Mouse (Mus musculus) neural tube, embryonic 10.5 days (tissue): ENCODE results near the gene Hoxd3.

Experiments used
- DNase-seq: peaks from one replicate; pipeline ENCODE4 v3.0.0-alpha.2; 2017; ENCODE audit warnings: low spot score; ENCODE audit errors: extremely low spot score

The Hoxd3 gene

DNA sequence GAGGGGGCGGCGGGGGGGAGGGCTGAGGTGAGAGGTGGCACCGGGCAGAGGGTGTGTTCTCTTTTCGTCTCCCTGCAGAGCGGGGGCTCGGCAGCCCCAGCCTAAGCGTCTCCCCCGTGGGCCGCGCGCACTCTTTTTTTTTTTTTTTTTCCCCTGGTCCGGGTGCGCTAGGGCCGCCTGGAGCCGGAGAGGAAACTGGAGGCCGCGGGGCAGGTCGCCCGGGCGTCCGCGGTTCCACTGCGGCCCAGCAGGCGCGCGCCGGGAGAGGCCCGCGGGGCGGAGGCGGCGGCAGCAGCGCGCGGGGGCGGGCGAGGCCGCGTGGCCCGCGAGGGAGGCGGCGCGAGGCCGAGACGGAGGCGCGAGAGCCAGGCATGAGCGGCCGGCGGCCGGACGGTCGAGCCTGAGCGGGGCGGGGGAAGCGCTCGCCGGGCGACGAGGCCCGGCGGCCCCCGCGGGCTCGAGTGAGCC is 6.7 kb upstream of the Hoxd3 start:
- peak; percentile 76 for DNase-seq

DNA sequence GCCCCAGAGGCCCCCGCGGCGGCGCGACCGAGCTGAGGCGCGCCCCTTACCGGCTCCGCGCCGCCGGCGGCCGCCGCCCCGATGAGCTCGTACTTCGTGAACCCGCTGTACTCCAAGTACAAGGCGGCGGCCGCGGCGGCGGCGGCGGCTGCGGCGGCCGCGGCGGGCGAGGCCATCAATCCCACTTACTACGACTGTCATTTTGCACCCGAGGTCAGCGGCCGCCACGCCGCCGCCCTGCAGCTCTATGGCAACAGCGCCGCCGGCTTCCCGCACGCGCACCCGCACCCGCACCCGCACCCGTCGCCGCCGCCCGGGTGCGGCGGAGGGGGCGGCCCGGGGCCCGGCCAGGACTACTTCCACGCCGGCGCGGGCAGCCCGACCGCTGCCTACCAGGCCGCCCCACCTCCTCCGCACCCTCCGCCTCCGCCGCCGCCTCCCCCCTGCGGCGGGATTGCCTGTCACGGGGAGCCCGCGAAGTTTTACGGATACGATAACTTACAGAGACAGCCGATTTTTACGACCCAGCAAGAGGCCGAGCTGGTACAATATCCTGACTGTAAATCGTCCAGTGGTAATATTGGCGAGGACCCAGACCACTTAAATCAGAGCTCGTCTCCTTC is 6.1 kb upstream of the Hoxd3 start:
- peak; percentile 84 for DNase-seq

DNA sequence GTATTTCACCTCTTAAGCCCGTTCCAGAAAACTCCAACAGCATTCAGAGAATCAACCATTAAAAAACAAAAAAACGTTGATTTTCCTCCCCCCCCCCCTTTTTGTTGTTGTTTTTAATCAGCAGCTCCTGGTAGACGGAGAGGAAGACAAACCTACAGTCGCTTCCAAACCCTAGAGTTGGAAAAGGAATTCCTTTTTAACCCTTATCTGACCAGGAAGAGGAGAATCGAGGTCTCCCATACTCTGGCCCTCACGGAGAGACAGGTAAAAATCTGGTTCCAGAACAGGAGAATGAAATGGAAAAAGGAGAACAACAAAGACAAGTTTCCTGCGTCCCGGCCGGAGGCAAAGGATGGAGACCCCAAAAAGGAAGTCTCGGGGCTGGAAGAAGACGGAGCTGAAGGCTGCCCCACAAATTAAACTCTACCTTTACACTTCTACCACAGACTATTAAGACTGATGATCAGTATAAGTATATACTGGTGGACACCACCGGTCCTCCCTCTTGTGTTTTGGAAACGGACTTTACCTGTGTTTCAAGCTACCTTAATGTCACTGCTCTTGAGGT is 5.2 kb upstream of the Hoxd3 start:
- peak; percentile 36 for DNase-seq

DNA sequence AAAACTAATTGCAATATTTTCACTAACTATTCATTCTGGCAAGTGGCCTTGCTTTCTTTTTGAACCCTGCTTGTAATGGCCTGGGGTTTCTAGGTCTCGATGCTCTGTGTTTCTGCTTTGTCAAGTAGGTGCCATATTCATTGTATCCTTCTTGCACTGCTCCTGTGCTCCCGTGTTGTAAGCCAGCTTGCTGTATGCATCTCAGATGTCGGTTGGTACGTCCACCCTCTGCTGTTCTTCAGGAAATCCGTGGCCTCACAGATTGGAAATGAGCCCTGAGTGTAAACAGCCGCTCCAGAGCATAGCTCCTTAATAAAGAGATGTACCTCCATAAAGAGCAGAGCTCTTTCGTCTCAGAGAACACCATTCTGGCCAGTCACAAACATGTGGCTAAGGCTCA is 4.1 kb upstream of the Hoxd3 start:
- peak; percentile 35 for DNase-seq

DNA sequence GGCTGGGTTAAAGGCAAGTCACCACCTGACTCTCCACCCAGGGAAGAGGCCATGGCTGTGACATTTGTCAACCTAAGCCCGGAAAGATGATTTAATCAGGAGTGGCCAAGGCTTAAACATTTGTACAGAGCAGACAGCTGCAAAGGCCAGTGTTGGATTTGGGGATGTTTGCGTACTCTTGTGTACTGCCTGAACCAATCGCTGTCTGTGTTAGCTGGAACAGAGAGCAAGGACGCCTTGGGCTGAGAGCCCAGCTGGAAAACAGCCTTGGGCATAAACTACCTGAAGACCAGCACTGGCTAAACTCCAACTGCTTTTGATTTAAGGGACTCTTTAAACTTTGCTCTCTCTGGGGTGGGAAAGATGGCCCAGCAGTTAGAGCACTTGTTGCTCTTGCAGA is 3.1 kb upstream of the Hoxd3 start:
- DNase-seq, result peak; percentile 47

DNA sequence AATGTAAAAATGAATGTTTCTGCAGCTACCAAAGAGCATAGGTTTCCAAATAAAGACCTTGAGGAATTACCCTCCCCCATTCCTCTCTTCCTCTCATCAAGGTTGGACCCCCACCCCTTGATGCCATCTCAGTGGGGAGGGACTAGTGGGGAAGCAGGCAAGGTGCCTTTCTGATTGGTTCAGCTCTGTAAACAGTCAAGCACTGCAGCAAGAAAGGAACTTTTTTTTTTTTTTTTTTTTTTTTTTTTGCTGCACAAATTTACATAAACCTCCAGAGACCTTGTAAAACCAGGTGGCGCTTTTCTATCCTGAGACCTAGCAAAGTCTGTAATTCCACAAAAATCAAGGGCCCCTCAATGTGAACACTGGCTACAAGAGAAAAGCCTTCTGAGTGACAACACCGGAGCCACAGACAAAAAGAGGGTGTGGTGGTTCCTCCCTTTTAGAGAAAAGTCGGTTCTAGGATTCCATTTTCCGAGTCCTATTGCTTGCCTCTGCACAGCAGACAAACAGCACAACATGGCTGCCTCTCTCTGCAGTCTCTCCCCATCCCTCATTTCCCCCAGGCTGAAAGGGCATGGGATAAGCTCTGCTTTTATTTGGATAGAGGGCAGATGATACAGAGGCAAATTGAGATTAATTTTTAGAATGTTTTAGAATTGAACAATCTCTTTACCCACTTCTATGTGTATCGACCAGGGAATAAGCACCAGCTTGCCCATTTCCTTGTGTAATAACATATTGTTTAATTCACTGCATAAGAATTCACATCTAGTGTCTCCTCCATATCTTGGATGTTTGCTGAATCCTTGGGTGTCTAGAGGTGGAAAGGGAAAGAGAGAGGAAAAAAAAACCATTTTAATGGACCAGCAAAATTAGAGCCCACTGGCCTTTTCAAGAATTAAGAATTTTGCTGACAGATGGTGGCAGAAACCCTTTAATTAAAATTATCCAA is 2.0 kb upstream of the Hoxd3 start:
- peak; percentile 33 for DNase-seq

DNA sequence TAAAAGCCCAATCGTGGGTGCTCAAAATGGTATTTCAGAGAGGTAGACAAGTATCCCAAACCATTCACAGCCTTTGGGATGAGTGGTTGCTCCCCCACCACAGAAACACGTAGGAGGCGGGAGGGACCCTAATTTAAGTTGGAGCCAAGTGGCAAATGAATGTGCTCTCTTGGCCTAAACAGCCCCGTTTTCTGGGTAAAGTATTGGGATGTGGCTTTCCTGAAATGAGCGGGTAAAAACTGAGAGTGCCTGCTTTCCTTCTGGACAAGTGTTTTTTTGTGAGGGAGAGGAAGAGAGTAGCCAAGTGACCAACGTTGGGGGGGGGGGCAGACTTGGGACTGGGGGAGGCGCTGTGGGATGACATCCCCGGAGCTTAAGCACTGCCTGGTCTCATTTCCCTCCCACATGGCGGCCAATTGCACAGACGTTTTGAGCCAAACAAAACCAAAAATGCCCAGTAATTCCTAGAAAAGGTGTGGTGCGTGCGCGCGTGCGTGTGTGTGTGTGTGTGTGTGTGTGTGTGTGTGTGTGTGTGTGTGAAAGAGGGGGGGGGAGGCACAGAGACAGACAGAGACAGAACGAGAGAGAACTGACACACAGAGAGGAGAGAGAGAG is 691 bp upstream of the Hoxd3 start:
- peak; percentile 58 for DNase-seq

DNA sequence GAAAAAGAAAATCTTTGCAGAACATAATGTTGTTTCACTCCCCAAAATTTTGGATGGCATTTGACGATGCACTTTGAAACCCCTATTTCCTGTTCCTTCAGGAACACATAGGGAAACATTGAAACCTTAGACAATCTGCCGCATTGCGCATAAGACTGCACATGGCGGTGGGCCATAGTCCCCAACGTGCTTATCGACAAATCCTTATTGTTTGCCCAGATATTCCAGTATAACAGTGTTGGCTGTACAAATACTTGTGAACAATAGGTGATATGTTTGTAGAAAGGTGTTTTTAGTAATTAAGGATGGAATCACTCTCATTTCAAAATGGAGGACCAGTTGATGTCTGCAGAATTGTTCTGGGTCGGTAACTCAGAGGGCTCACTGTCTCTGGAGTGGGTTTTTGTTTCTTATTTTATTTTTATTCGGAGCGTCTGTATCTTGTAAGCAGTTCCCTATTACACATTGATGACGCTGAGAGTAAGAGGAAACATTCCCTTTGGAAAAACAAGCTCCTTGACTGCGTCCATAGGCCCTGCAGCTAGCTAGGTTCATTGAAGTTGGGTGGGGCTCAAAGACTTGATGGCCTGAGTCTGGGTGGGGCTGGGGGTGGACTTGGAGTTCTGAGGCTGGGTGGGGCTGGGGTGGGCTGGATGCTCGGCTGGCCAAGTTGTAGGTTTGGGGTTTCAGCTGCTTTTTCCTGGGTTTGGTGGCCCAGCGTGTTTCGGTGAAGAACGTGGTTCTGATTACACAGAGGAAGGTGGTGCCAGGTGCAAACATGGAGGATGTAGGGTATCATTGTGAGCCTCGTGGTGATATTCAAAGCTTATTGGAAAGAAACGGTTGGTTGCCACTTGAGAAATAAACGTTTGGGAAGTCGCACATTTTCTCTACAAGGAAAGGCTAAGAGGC is 1.8 kb downstream of the Hoxd3 start:
- DNase-seq, result peak; percentile 48

DNA sequence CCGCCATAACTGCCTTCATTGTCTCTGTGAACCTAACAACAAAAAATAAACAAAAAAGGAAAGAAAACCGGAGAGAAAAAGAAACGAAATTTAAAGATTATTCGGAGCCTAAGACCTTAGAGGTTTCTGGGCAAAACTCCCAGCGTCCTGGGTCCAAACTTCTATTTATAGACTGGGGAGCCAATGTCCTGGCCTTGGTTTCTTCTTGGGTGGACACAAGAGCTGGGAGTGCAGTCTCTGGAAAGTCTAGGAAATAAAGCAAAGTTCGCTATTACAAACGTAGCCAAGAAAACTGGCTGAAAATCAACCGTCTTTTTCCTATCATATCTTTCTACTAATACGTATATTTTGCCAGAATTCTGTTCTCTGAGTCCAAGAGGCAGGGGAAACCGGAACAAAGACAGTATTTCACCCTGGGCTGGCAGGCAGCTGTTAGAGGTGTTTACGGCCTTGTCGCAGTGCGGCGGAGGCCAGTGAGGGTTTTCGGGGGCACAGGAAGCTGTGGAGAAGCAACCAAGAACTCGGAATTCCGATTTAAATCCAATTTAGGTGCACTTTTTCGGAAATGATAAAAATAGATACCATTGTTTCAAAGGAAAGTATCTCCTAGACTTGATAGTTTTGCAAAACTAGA is 2.5 kb downstream of the Hoxd3 start:
- DNase-seq, result no peak

DNA sequence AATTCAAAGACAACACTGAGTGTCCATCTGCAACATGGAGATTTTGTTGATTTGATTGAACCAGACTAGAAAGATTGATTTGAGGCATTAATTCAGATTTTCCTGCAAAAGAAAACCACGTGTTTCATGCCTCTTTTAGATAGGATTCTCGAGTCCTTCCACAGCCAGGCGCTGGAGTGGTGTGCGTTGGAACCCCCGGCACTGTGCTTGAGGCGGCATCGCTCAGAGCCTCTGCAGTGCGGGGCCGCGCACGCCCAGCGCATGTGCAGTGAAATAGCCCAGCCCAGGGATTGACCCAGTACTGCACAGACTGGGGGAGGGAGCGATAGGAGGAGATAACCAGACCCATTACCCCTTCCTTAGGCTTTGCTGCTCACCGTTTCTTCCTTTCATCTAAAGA is 3.2 kb downstream of the Hoxd3 start:
- DNase-seq, result no peak

DNA sequence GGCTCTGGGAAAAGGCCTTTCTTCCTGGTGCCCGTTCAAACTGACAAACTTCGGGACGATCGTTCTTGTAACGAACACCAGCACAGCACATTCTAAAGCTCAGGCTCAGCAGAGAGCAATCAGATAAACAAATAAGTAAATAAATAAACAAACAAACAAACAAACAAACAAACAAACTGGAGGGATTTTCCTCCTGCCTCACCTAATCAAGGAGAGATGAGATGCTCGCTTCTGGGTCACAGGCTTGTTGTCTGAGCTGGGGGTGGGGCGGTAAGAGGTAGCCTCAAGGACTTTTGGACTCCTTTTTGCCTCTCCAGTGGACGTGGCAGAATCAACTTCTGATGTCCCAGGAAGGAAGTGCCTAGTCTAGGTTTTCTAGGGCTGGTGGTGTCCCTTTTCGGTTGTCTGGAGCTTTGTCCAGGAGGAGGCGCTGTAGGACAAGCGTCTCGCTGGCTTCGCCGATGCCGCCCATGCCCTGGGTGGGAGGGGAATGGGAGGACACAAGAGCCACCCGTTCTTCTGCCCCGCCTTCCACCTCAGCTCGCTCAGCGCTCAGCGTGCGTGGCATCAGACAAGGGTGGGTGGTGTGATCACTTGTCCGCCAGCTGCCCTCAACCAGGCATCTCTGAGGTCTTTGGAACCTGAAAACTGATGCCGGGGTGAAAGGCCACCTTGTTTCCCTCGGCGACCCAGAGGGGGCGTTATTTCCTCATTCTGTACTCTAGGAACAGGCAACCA is 3.9 kb downstream of the Hoxd3 start:
- peak; percentile 98 for DNase-seq

DNA sequence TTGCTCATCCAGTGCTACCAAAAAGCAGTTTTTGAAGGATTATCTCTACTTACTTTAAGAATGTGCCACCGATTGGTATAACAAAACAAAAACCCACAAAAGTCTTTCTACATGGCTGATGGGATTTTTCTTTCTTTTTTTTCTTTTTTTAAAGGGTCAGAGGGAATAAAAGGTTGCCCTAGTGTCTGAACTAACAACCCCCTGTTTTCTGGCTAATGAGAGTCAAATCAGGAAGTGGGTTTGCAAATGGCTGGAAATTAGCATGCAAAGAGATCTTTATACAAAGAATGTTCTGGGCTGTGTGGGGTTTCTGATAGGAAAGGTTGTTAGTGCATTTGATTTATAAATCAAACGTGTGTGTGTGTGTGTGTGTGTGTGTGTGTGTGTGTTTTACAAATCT is 8.7 kb downstream of the Hoxd3 start:
- DNase-seq, result no peak

DNA sequence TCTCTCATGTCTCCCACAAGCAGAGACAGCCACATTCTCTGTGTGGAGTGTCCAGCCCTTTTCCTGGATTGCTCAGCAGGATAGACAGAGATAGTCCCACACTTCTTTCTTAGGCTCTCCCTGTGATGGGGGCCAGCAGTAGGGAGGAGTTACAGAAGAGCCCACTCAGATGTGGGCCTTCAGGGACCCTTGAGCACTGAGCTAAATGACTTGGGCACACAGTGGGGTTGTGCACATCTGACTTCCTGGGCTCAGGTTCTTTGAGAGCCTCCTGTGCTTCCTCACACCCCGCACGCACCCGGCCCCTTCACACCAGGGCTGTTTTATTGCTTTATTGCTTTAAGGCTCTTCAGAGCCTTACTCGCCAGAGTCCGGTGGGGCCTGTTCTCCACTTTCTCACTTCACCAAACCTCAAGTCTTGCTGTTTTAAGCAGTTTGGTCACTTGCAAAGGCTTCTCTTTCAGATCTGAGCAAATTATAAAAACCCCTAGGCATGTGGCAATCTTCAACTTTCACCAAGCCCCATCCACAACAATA is 9.3 kb downstream of the Hoxd3 start:
- DNase-seq, result peak; percentile 56

DNA sequence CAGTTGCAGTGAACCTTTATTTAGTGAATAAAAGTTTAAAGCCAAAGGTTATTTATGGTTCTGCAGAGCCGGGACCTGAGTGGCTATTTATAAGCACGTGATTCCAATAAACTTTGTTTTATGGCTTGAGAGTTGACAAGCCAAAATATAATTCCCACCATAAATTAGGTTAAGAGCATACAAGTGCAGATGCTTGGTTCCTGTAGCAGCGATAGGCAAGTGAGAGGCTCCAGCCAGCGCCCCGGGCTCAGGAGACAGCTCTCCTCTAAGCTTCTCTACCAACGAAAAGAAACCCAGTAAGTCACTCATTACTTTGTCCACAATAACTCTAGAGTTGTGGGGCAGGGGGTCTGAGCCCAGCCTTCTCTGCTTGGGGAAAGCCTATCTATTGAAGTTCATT is 10.2 kb downstream of the Hoxd3 start:
- DNase-seq, result peak; percentile 57

DNA sequence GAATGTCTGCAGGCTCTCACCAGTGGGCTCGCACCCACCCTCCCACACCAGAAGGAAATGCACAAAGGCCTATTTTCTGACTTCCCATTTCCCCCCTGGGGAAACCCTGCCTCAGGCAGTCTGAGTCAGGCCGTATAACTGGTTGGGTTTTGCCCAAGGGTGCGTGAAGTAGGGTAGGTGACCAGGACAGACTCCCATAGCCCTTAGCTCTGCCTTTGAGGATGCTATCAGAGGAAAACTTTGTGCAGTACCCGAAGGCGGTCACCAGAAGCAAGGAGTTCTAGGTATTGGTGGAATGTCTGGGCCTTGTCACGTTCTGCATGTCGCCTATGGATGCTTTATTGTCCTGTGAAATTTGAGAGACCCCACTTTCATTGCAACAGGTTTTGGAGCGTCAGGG is 11.2 kb downstream of the Hoxd3 start:
- peak; percentile 54 for DNase-seq

DNA sequence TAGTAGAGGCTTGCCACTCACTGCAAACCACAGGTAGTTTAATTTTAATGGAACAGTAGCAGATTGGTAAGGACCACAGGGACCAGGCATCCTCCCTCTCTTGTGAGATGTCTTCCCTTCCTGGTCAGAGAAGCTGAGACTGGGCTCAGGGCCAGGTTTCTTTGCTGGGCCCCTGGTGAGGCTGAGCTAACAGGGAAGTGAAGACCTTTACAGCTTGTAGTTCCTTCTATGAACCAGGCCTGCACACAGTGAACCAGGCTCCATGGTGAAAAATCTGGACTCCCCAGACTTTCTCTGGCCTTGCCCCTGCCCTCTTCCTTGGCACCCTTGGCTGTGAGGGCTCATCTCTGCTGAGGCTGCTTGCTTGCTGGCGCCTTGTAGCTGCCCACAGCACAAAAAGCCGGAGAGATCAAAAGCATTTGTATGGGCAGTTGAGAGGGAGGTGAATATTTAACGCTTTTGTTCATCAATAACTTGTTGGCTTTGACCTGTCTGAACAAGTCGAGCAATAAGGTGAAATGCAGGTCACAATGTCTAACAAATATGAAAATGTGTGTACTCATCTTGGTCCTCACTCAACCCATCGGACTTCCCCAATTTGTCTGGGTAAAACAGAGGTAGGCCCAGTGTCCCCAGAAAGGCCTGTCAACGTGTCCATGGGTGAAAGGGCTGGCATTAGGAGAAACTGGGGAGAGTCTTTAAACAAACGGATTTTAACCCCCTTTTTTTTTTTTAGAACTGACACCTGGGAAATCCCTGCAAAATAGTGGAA is 12.7 kb downstream of the Hoxd3 start:
- DNase-seq, result peak; percentile 58

DNA sequence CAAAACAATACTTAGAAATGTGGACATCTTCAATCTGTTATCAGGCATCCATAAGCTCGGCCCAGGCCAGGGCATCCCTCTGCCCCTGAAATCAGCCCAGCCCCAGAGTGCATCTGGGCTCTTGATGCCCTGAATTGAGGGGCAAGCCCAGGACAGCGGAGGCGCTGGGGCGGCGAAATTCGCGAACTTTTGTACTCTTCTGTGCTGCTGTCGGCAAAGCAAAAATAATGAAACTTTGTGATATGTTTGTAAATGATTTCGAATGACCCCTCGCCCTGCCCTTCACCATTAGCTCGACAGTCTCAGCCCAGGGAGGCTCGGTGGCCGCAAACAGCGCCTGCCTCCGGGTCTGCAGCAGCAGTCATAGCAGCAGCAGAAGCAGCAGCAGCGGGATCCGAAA is 13.4 kb downstream of the Hoxd3 start:
- peak; percentile 57 for DNase-seq

DNA sequence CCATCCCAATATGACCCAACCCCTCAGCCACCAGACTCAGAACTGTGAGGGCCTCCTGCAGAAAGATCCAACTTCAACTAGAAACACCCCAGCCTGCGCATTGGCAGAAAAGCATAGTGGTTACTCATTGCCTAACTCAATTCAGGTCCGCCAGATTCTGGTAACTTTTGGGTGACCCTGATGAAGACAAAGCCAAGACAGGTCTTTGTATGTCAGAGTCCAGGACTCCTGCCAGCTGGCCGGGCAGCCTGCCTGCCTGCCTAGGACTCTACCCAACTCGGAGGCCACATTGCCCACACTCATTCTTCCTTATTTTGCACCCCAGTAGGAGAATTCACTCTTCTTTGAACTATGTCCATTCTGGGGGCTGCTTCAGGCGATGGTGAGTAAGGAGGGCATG is 14.8 kb downstream of the Hoxd3 start, which contains the start of gene Gm28230:
Gene Gm28230, plus strand, starts transcription at position 178 of the 400 bp plus-strand sequence.
- peak; percentile 64 for DNase-seq
